Comparison of ENCODE assay signal across 15 mouse cellular contexts in genomic region chr1:131195653-131196052, GRCm38 (mm10).
"Had no signal": no experiment of that assay in that cellular context is flagged by ENCODE, and none has a peak within 500 bp of the region (broad histone marks: within the 10 kb centered on the region; RNA-seq: fewer than 3 reads in every experiment).

No protein-coding gene starts in this region.

- H3K27ac ChIP-seq: limb, embryonic 12.5 days; liver, embryonic 13.5 days; lung, embryonic 15.5 days; macrophage; midbrain, embryonic 13.5 days; neural tube, embryonic 15.5 days had no signal

- H3K9me3 ChIP-seq: limb, embryonic 12.5 days; liver, embryonic 13.5 days; lung, embryonic 15.5 days; megakaryocyte, embryonic 14.5 days; midbrain, embryonic 13.5 days; neural tube, embryonic 15.5 days had no signal

- ATAC-seq: liver, postnatal 0 days; midbrain, embryonic 13.5 days had no signal

- H3K36me3 ChIP-seq: limb, embryonic 12.5 days; liver, embryonic 13.5 days; lung, embryonic 15.5 days; midbrain, embryonic 13.5 days; neural tube, embryonic 15.5 days had no signal

- DNase-seq: kidney, adult 2 months; kidney, postnatal 25 days; liver; liver, embryonic 13.5 days; liver, postnatal 0 days; lung, postnatal 14 days; right cerebral cortex, postnatal 14 days; thymus, adult 18-20 months; thymus, postnatal 14 days had no signal

- H3K4me1 ChIP-seq: midbrain, embryonic 13.5 days had no signal

- H3K9ac ChIP-seq: limb, embryonic 12.5 days; liver, embryonic 13.5 days; liver, postnatal 0 days; lung, embryonic 15.5 days; midbrain, embryonic 13.5 days; neural tube, embryonic 15.5 days had no signal

- H3K27me3 ChIP-seq: limb, embryonic 12.5 days; liver, embryonic 13.5 days; lung, embryonic 15.5 days; megakaryocyte, embryonic 14.5 days; midbrain, embryonic 13.5 days; neural tube, embryonic 15.5 days had no signal

- H3K4me3 ChIP-seq: limb, embryonic 12.5 days; liver, embryonic 13.5 days; lung, embryonic 15.5 days; midbrain, embryonic 13.5 days; neural tube, embryonic 15.5 days had no signal

- H3K4me2 ChIP-seq: limb, embryonic 12.5 days; liver, embryonic 13.5 days; lung, embryonic 15.5 days; midbrain, embryonic 13.5 days; neural tube, embryonic 15.5 days had no signal
